Mouse (Mus musculus) megakaryocyte, embryonic 14.5 days (primary cell): ENCODE data around the gene Magi2. TPM values are rescaled to one million over a fixed set of nuclear protein-coding genes. Genes with fewer than 3 reads are reported as not detected.

Experiments used
- H3K27me3 ChIP-seq: replicated peaks from 2 replicates; pipeline ENCODE3; 2012; ENCODE audit warnings: inconsistent platforms
- H3K36me3 ChIP-seq: replicated peaks from 2 replicates; pipeline ENCODE3; 2012; ENCODE audit warnings: low read length, inconsistent platforms, mixed read lengths
- H3K4me1 ChIP-seq: 2 replicates; pipeline ENCODE4 v1.6.1; 2012; ENCODE audit warnings: inconsistent platforms
- H3K4me3 ChIP-seq: replicated peaks from 2 replicates; pipeline ENCODE3; 2012; ENCODE audit warnings: moderate library complexity, mild to moderate bottlenecking, inconsistent platforms
- H3K9me3 ChIP-seq: 2 replicates; pipeline ENCODE4 v1.6.1; 2012; ENCODE audit warnings: inconsistent platforms
- FLI1 ChIP-seq: IDR thresholded peaks from 2 replicates; pipeline ENCODE4 v1.6.1; 2012; ENCODE audit warnings: low read length, inconsistent platforms, mixed read lengths
- GATA1 ChIP-seq: IDR thresholded peaks from 3 replicates; pipeline ENCODE4 v1.6.1; 2012; ENCODE audit warnings: mixed read lengths, low read length, inconsistent platforms, borderline replicate concordance
- polyA plus RNA-seq: library from polyadenylated mRNA; stranded (reverse); fragments of >175 nt; gene quantifications from 2 replicates; pipeline ENCODE4 v1.2.3, GENCODE M21; 2012; ENCODE audit warnings: low replicate concordance; ENCODE audit not compliant: insufficient read depth

Magi2 gene
- polyA plus RNA-seq, 1 experiment = 0.02 TPM

GRCm38 (mm10) chr5:20671826-20672225, 1445.0 kb downstream of the Magi2 start:
- TF ChIP-seq FLI1 (no peak), GATA1 (no peak)
- H3K9me3 ChIP-seq = peaks cover 12% of the 10 kb centered on the region
- no peaks in the 10 kb centered on the region for H3K36me3 ChIP-seq
- no peak overlapping the region for H3K4me3 ChIP-seq
- H3K27me3 ChIP-seq = no peaks in the 10 kb centered on the region
- H3K4me1 ChIP-seq = no peaks in the 10 kb centered on the region; the same call in 1 of the 2 replicates

GRCm38 (mm10) chr5:20674523-20674922, 1447.7 kb downstream of the Magi2 start:
- TF ChIP-seq FLI1 (no peak), GATA1 (no peak)
- H3K36me3 ChIP-seq = no peaks in the 10 kb centered on the region
- no peaks in the 10 kb centered on the region for H3K27me3 ChIP-seq

GRCm38 (mm10) chr5:20675163-20675665, 1448.4 kb downstream of the Magi2 start:
- no peaks in the 10 kb centered on the region for H3K27me3 ChIP-seq
- H3K9me3 ChIP-seq = peaks cover 8% of the 10 kb centered on the region
- TF ChIP-seq GATA1 (no peak), FLI1 (no peak)
- no peak overlapping the region for H3K4me3 ChIP-seq
- H3K4me1 ChIP-seq = no peaks in the 10 kb centered on the region; the same call in 1 of the 2 replicates
- no peaks in the 10 kb centered on the region for H3K36me3 ChIP-seq

More at GRCm38 (mm10) chr5:20674523-20674922, 1447.7 kb downstream of the Magi2 start:
- Histone ChIP-seq H3K4me1 (no peaks in the 10 kb centered on the region; the same call in 1 of the 2 replicates), H3K9me3 (peaks cover 8% of the 10 kb centered on the region), H3K4me3 (no peak overlapping the region)

- H3K36me3 ChIP-seq = no peaks in the 10 kb centered on the region
- H3K9me3 ChIP-seq = peaks cover 8% of the 10 kb centered on the region
- TF ChIP-seq GATA1 (no peak), FLI1 (no peak)
- no peak overlapping the region for H3K4me3 ChIP-seq
- H3K4me1 ChIP-seq = peaks cover 9% of the 10 kb centered on the region
- H3K27me3 ChIP-seq = no peaks in the 10 kb centered on the region
Measured at GRCm38 (mm10) chr5:20676193-20676871, 1449.5 kb downstream of the Magi2 start.

DNA sequence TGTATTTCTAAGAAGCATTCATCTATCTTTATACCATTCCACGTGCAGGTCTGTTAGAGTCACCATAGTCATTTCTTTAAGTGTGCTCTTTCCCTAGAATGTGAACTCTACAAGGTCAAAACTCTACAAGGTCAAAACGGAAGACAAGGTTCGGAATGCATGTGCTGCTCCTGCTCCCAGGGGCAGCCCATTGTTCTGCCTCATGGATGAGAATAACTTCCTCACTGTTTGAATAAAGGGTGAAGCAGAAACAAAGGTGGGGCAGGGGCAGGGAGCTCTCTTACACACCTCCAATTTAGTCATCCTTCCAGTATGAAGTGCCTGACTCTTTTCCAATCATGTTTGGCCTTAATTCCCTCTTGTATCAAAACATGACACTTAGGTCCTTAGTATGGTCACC, 1450.4 kb downstream of the Magi2 start:
- Histone ChIP-seq H3K4me3 (no peak overlapping the region), H3K4me1 (peaks cover 13% of the 10 kb centered on the region), H3K27me3 (no peaks in the 10 kb centered on the region), H3K36me3 (no peaks in the 10 kb centered on the region), H3K9me3 (peaks cover 8% of the 10 kb centered on the region)
- no peak for TF ChIP-seq GATA1
- TF ChIP-seq FLI1 = no peak

- no peak for TF ChIP-seq GATA1
- TF ChIP-seq FLI1 = no peak
- peaks cover 4% of the 10 kb centered on the region for H3K9me3 ChIP-seq
- H3K27me3 ChIP-seq = no peaks in the 10 kb centered on the region
- peaks cover 13% of the 10 kb centered on the region for H3K4me1 ChIP-seq
- no peak overlapping the region for H3K4me3 ChIP-seq
- H3K36me3 ChIP-seq = no peaks in the 10 kb centered on the region
Measured at GRCm38 (mm10) chr5:20678573-20678972, 1451.7 kb downstream of the Magi2 start.

GRCm38 (mm10) chr5:20679920-20680319, 1453.1 kb downstream of the Magi2 start:
- no peaks in the 10 kb centered on the region for H3K36me3 ChIP-seq
- no peak for TF ChIP-seq FLI1
- no peak for TF ChIP-seq GATA1
- H3K4me1 ChIP-seq = peaks cover 13% of the 10 kb centered on the region
- H3K27me3 ChIP-seq = no peaks in the 10 kb centered on the region
- H3K4me3 ChIP-seq = no peak overlapping the region
- H3K9me3 ChIP-seq = no peaks in the 10 kb centered on the region

GRCm38 (mm10) chr5:20680833-20681530, 1454.1 kb downstream of the Magi2 start:
- no peaks in the 10 kb centered on the region for H3K27me3 ChIP-seq
- TF ChIP-seq FLI1 (no peak), GATA1 (no peak)
- peak overlapping the region; percentile 29 for H3K4me3 ChIP-seq
- H3K36me3 ChIP-seq = no peaks in the 10 kb centered on the region
- H3K9me3 ChIP-seq = no peaks in the 10 kb centered on the region
- H3K4me1 ChIP-seq = peaks cover 13% of the 10 kb centered on the region

DNA sequence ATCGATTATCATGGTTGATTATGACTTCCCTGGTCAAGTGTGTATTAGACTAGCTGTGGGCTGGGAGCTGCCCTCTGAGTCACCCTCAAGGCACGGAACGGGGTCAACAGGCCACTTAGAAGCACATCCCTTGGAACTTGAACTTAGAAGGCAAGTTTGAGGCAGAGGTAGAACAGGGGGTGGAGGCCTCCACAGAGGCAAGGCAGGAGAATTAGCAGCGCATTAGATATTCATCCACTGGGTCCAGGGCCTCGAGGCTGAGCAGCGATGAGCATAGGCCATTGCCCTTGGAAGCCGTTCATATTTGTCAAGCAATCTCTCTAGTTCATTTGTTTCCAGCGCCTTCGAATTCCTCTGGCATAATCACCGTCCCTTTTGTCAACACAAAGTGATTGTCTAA, 1454.8 kb downstream of the Magi2 start:
- H3K9me3 ChIP-seq = no peaks in the 10 kb centered on the region
- no peak for TF ChIP-seq GATA1
- TF ChIP-seq FLI1 = no peak
- no peaks in the 10 kb centered on the region for H3K27me3 ChIP-seq

GRCm38 (mm10) chr5:20682208-20682607, 1455.4 kb downstream of the Magi2 start:
- peaks cover 2% of the 10 kb centered on the region for H3K9me3 ChIP-seq

More for the DNA sequence above, 1454.8 kb downstream of the Magi2 start:
- H3K4me3 ChIP-seq = no peak overlapping the region
- H3K36me3 ChIP-seq = no peaks in the 10 kb centered on the region
- peaks cover 13% of the 10 kb centered on the region for H3K4me1 ChIP-seq

More at GRCm38 (mm10) chr5:20682208-20682607, 1455.4 kb downstream of the Magi2 start:
- peaks cover 13% of the 10 kb centered on the region for H3K4me1 ChIP-seq
- TF ChIP-seq FLI1 = no peak
- H3K36me3 ChIP-seq = no peaks in the 10 kb centered on the region
- H3K4me3 ChIP-seq = no peak overlapping the region
- no peaks in the 10 kb centered on the region for H3K27me3 ChIP-seq
